Mouse (Mus musculus): Measurements from ENCODE around the gene Sh3bp1.
"Not testable (repeated sequence)": the region's sequence is repeated elsewhere in the genome, so short reads cannot be mapped to it uniquely, and the experiment has no call there.

Gene Sh3bp1

GRCm38 (mm10) chr15:78877810-78878390, 21.7 kb upstream of the Sh3bp1 start:
- no peak for DNase-seq (ENCODE audit: low spot score in 2 of 2)

- DNase-seq (ENCODE audit: low spot score in 2 of 2) = not testable (repeated sequence)
Measured at GRCm38 (mm10) chr15:78878792-78879516, 20.6 kb upstream of the Sh3bp1 start.

GRCm38 (mm10) chr15:78880432-78880831, 19.1 kb upstream of the Sh3bp1 start:
- DNase-seq (ENCODE audit: low spot score in 2 of 2) = no peak

GRCm38 (mm10) chr15:78881828-78882227, 17.7 kb upstream of the Sh3bp1 start:
- no peak for DNase-seq (ENCODE audit: low spot score in 2 of 2)

- no peak for DNase-seq (ENCODE audit: low spot score in 2 of 2)
Measured at GRCm38 (mm10) chr15:78889401-78889853, 10.1 kb upstream of the Sh3bp1 start.

- no peak for DNase-seq (ENCODE audit: low spot score in 2 of 2)
Measured at GRCm38 (mm10) chr15:78892440-78892839, 7.1 kb upstream of the Sh3bp1 start.

GRCm38 (mm10) chr15:78894726-78895125, 4.8 kb upstream of the Sh3bp1 start:
- no peak for DNase-seq (ENCODE audit: low spot score in 2 of 2)

GRCm38 (mm10) chr15:78895741-78896140, 3.8 kb upstream of the Sh3bp1 start:
- no peak for DNase-seq (ENCODE audit: low spot score in 2 of 2)

GRCm38 (mm10) chr15:78896149-78896548, 3.4 kb upstream of the Sh3bp1 start:
- DNase-seq (ENCODE audit: low spot score in 2 of 2) = no peak

GRCm38 (mm10) chr15:78897488-78897887, 2.1 kb upstream of the Sh3bp1 start:
- no peak for DNase-seq (ENCODE audit: low spot score in 2 of 2)

- no peak for DNase-seq (ENCODE audit: low spot score in 2 of 2)
Measured at GRCm38 (mm10) chr15:78898507-78899001, 1.0 kb upstream of the Sh3bp1 start.

- DNase-seq (ENCODE audit: low spot score in 2 of 2) = no peak
Measured at GRCm38 (mm10) chr15:78899409-78899739, 194 bp upstream of the Sh3bp1 start, which contains the start of gene Gm49510. Gene Gm49510, plus strand, starts transcription at chr15:78899667.

- DNase-seq (ENCODE audit: low spot score in 2 of 2) = no peak
Measured at GRCm38 (mm10) chr15:78900585-78901421, 1.2 kb downstream of the Sh3bp1 start.

GRCm38 (mm10) chr15:78901422-78901789, 1.8 kb downstream of the Sh3bp1 start:
- no peak for DNase-seq (ENCODE audit: low spot score in 2 of 2)

- DNase-seq (ENCODE audit: low spot score in 2 of 2) = peak; percentile 61 to 80
Measured at GRCm38 (mm10) chr15:78903243-78903642, 3.7 kb downstream of the Sh3bp1 start.

- DNase-seq (ENCODE audit: low spot score in 2 of 2) = no peak
Measured at GRCm38 (mm10) chr15:78908399-78908798, 8.8 kb downstream of the Sh3bp1 start.

GRCm38 (mm10) chr15:78908982-78909381, 9.4 kb downstream of the Sh3bp1 start:
- DNase-seq (ENCODE audit: low spot score in 2 of 2) = no peak

- no peak for DNase-seq (ENCODE audit: low spot score in 2 of 2)
Measured at GRCm38 (mm10) chr15:78912040-78912439, 12.5 kb downstream of the Sh3bp1 start.

GRCm38 (mm10) chr15:78913632-78914090, 14.1 kb downstream of the Sh3bp1 start, which contains the start of gene Pdxp:
Gene Pdxp, plus strand, starts transcription at chr15:78913919.
- DNase-seq (ENCODE audit: low spot score in 2 of 2) = peak; percentile 86 to 88

GRCm38 (mm10) chr15:78914091-78914822, 14.7 kb downstream of the Sh3bp1 start:
- no peak for DNase-seq (ENCODE audit: low spot score in 2 of 2)
